Mouse (Mus musculus): ENCODE measurements around the gene Gm6164.
"Not testable (repeated sequence)": the region's sequence is repeated elsewhere in the genome, so short reads cannot be mapped to it uniquely, and the experiment has no call there.

DNA sequence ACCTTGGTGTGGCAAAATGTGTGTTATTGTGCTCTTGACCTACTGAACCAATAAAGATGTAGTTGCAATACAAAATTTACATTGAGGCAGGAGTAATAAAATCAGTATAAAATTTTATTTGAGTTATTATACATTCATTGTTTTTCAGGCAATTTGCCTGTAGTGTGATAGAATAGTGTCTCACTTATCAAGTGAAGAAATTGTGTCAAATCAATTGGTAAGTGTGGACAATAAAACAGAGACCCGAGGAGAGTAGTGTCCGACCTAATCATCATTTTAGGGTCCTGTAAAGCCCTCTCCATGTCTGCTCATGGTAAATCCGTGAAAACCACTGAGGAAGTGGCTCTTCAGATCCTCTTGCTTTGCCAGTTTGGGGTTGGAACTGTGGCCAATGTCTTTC, 12.0 kb downstream of the Gm6164 start, which contains the start of gene Vmn1r95:
- TF ChIP-seq CHD2 (IDR thresholded peaks at IDR 0.05; ENCODE audit: low read depth, low read length); MAFK (IDR thresholded peaks at IDR 0.05; ENCODE audit: insufficient read depth, low read depth, low read length); ZC3H11A (IDR thresholded peaks at IDR 0.05; ENCODE audit: borderline replicate concordance, low read depth, low read length); ZNF384 (IDR thresholded peaks at IDR 0.05; ENCODE audit: low read depth, low read length); HCFC1 (IDR thresholded peaks at IDR 0.05; ENCODE audit: borderline replicate concordance, insufficient read depth, low read length): not testable (repeated sequence)
